Mouse (Mus musculus): ENCODE data around the gene Zfyve28. TPM values are rescaled to one million over a fixed set of nuclear protein-coding genes. Genes with fewer than 3 reads are reported as not detected.

Zfyve28 gene
- total and polyA plus RNA-seq, 3 experiments, result 0.12 to 0.14 TPM; not detected in 1

DNA sequence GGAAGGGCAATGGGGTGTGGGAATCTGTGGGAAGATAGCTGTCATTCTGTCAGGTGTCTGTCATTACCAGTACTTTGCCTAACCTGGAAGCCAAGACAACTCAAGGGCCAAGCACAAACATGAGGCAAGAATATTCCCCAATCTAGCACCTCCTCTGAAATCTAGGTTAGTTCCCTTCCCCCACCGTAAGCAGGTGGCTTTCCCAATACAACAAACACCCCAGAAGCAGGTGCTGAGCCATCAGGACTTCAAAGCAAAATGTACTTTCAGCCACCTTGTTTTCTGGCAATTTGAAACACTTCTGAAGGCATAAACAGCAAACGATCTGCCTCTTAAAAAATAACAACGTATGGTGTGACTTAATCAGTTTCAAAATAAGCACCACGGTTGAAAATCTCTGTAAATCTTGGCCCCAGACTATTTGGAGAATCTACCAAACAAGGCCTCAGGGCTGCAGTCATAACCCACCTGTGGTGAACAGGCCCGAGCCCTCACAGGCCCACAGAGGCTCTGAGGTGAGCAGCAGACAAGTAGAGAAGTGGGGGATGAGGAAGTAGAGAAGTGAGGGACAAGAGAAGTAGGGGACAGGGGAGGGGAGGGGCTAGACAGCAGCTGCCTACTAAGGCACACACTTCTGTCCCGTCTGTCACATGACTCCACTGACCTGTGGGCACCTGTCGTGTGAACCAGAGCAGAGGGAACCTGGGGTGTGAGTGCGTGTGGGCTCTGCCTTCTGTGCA is 55.6 kb downstream of the Zfyve28 start:
- Histone ChIP-seq H3K79me2 (ENCODE audit: control insufficient read depth, insufficient read depth, low read length, poor library complexity) (no peaks in the 10 kb centered on the region), H3K9ac (ENCODE audit: control insufficient read depth, low read depth, low read length, poor library complexity, severe bottlenecking) (no peak overlapping the region), H3K4me1 (ENCODE audit: control insufficient read depth in 1 of 2, insufficient read depth in 2 of 2, low read length in 2 of 2) (peaks cover 0 to 3% of the 10 kb centered on the region in 2 experiments; a peak in 1 of 4 replicates), H3K27ac (ENCODE audit: control insufficient read depth, low read depth, low read length) (no peak overlapping the region), H3K9me3 (replicated peaks; ENCODE audit: insufficient read depth, low read length) (no peaks in the 10 kb centered on the region), H3K4me3 (ENCODE audit: control insufficient read depth in 1 of 2, insufficient read depth in 1 of 2, low read depth in 2 of 2, low read length in 2 of 2) (no peak overlapping the region), H3K27me3 (ENCODE audit: control insufficient read depth in 1 of 2, insufficient read depth in 2 of 2, low read length in 2 of 2) (peaks cover 0 to 6% of the 10 kb centered on the region in 2 experiments; a peak in 3 of 4 replicates), H3K36me3 (ENCODE audit: control insufficient read depth in 1 of 2, insufficient read depth in 2 of 2, low read length in 2 of 2) (no peaks in the 10 kb centered on the region)
- no peak for TF ChIP-seq MEF2A (IDR thresholded peaks at IDR 0.05; ENCODE audit: extremely low read depth, insufficient replicate concordance, low read depth, low read length, poor library complexity, severe bottlenecking)
- no peak for TF ChIP-seq SIN3A (IDR thresholded peaks at IDR 0.05; ENCODE audit: low read length)
- no peak for TF ChIP-seq CHD1 (IDR thresholded peaks at IDR 0.05; ENCODE audit: low read depth, low read length)
- no peak for TF ChIP-seq USF2 (IDR thresholded peaks at IDR 0.05; ENCODE audit: borderline replicate concordance in 1 of 2, insufficient read depth in 1 of 2, low read depth in 1 of 2, low read length in 2 of 2)
- TF ChIP-seq TBP (IDR thresholded peaks at IDR 0.05; ENCODE audit: low read depth, low read length), result no peak
- 0 out of 2 replicates have a peak, but pooled peaks have one; percentile 22 for TF ChIP-seq USF1 (IDR thresholded peaks at IDR 0.05; ENCODE audit: low read depth, low read length)
- peak; percentile 13 for DNase-seq (ENCODE audit: low read depth, low spot score)

DNA sequence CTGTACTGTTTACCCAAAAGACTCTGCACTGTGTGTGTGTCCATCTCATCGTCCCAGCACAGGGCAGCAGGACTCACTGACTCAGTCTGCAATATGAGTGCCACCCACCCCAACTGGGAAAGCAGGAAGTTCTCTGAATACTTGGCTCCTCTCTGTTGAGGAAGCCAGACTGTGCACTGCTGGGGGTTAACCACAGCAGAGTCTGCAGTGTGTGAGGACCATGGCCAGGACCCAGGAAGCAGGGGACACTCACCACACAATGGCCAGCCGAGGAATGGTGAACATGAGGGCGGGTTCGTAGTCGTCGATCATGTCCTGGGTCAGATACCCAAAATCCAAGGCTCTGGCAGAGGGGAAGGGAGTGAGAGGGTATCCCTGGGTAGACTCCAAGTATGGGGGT is 56.3 kb downstream of the Zfyve28 start:
- DNase-seq (ENCODE audit: low read depth, low spot score), result no peak
- H3K36me3 ChIP-seq (ENCODE audit: control insufficient read depth in 1 of 2, insufficient read depth in 2 of 2, low read length in 2 of 2), result no peaks in the 10 kb centered on the region
- TF ChIP-seq POLR2A (IDR thresholded peaks at IDR 0.05; ENCODE audit: control insufficient read depth in 1 of 2, insufficient read depth in 1 of 2, low read depth in 1 of 2, low read length in 2 of 2, poor library complexity in 1 of 2) (no peak), MEF2A (IDR thresholded peaks at IDR 0.05; ENCODE audit: extremely low read depth, insufficient replicate concordance, low read depth, low read length, poor library complexity, severe bottlenecking) (no peak), TAL1 (IDR thresholded peaks at IDR 0.05; ENCODE audit: low read length) (no peak), CTCF (IDR thresholded peaks at IDR 0.05 in 2 of 3, conservative IDR thresholded peaks at IDR 0.05 in 1 of 3; ENCODE audit: control insufficient read depth in 1 of 3, insufficient read depth in 1 of 3, low read depth in 2 of 3, low read length in 3 of 3, poor library complexity in 1 of 3, severe bottlenecking in 1 of 3) (no peak)
- peaks cover 0 to 3% of the 10 kb centered on the region in 2 experiments; a peak in 1 of 4 replicates for H3K4me1 ChIP-seq (ENCODE audit: control insufficient read depth in 1 of 2, insufficient read depth in 2 of 2, low read length in 2 of 2)
- no peaks in the 10 kb centered on the region for H3K79me2 ChIP-seq (ENCODE audit: control insufficient read depth, insufficient read depth, low read length, poor library complexity)
- no peak overlapping the region for H3K4me3 ChIP-seq (ENCODE audit: control insufficient read depth in 1 of 2, insufficient read depth in 1 of 2, low read depth in 2 of 2, low read length in 2 of 2)
- peaks cover 4 to 5% of the 10 kb centered on the region in 2 experiments; a peak in 2 of 4 replicates for H3K27me3 ChIP-seq (ENCODE audit: control insufficient read depth in 1 of 2, insufficient read depth in 2 of 2, low read length in 2 of 2)
- no peaks in the 10 kb centered on the region for H3K9me3 ChIP-seq (replicated peaks; ENCODE audit: insufficient read depth, low read length)
- H3K27ac ChIP-seq (ENCODE audit: control insufficient read depth, low read depth, low read length), result no peak overlapping the region
- H3K9ac ChIP-seq (ENCODE audit: control insufficient read depth, low read depth, low read length, poor library complexity, severe bottlenecking), result no peak overlapping the region

- DNase-seq (ENCODE audit: low read depth, low spot score), result no peak
- H3K9me3 ChIP-seq (replicated peaks; ENCODE audit: insufficient read depth, low read length), result no peaks in the 10 kb centered on the region
- peaks cover 0 to 2% of the 10 kb centered on the region in 2 experiments; a peak in 1 of 4 replicates for H3K4me1 ChIP-seq (ENCODE audit: control insufficient read depth in 1 of 2, insufficient read depth in 2 of 2, low read length in 2 of 2)
- H3K27me3 ChIP-seq (ENCODE audit: control insufficient read depth in 1 of 2, insufficient read depth in 2 of 2, low read length in 2 of 2), result peaks cover 8 to 10% of the 10 kb centered on the region in 2 experiments
- no peak overlapping the region for H3K9ac ChIP-seq (ENCODE audit: control insufficient read depth, low read depth, low read length, poor library complexity, severe bottlenecking)
- no peak overlapping the region for H3K27ac ChIP-seq (ENCODE audit: control insufficient read depth, low read depth, low read length)
- no peaks in the 10 kb centered on the region for H3K79me2 ChIP-seq (ENCODE audit: control insufficient read depth, insufficient read depth, low read length, poor library complexity)
- H3K4me3 ChIP-seq (ENCODE audit: control insufficient read depth in 1 of 2, insufficient read depth in 1 of 2, low read depth in 2 of 2, low read length in 2 of 2), result no peak overlapping the region
- no peak for TF ChIP-seq TBP (IDR thresholded peaks at IDR 0.05; ENCODE audit: low read depth, low read length)
- no peak for TF ChIP-seq POLR2AphosphoS5 (IDR thresholded peaks at IDR 0.05; ENCODE audit: borderline replicate concordance, low read depth, low read length)
- no peak for TF ChIP-seq ZNF384 (IDR thresholded peaks at IDR 0.05; ENCODE audit: low read depth, low read length)
- no peak for TF ChIP-seq MAX (IDR thresholded peaks at IDR 0.05; ENCODE audit: low read length)
- no peak for TF ChIP-seq USF1 (IDR thresholded peaks at IDR 0.05; ENCODE audit: low read depth, low read length)
- TF ChIP-seq POLR2AphosphoS2 (IDR thresholded peaks at IDR 0.05; ENCODE audit: low read length), result no peak
- no peak for TF ChIP-seq CHD1 (IDR thresholded peaks at IDR 0.05; ENCODE audit: low read depth, low read length)
- TF ChIP-seq BHLHE40 (IDR thresholded peaks at IDR 0.05; ENCODE audit: borderline replicate concordance, low read depth, low read length), result no peak
- no peak for TF ChIP-seq MAFK (IDR thresholded peaks at IDR 0.05; ENCODE audit: borderline replicate concordance, low read depth, low read length)
- no peak for TF ChIP-seq MYC (IDR thresholded peaks at IDR 0.05; ENCODE audit: low read depth, low read length)
- no peak for TF ChIP-seq GATA1 (IDR thresholded peaks at IDR 0.05; ENCODE audit: low read depth, low read length)
- TF ChIP-seq CHD2 (IDR thresholded peaks at IDR 0.05; ENCODE audit: low read length), result no peak
- TF ChIP-seq NELFE (IDR thresholded peaks at IDR 0.05; ENCODE audit: low read depth, low read length), result no peak
- TF ChIP-seq ELF1 (IDR thresholded peaks at IDR 0.05; ENCODE audit: low read depth, low read length), result no peak
- no peaks in the 10 kb centered on the region for H3K36me3 ChIP-seq (ENCODE audit: control insufficient read depth in 1 of 2, insufficient read depth in 2 of 2, low read length in 2 of 2)
These were observed 57.4 kb downstream of the Zfyve28 start for GRCm38 (mm10) chr5:34230599-34231485.

Data from MEL (cell line).